Mouse (Mus musculus): ENCODE results near the gene Il12rb1.

GRCm38 (mm10) chr8:70770748-70771147 is 37.5 kb upstream of the Il12rb1 start:
- TF ChIP-seq POLR2A (IDR thresholded peaks at IDR 0.05; ENCODE audit: borderline replicate concordance, extremely low read depth, insufficient read depth, insufficient read length, poor library complexity, severe bottlenecking) (no peak), CTCF (IDR thresholded peaks at IDR 0.05; ENCODE audit: borderline replicate concordance, extremely low read depth, insufficient read depth, insufficient read length) (no peak)

Measured in brain, embryonic 14.5 days (tissue).